In genomic region chr3:89280050-89280605, GRCm38 (mm10) we compare ENCODE assay signal across 8 mouse cellular contexts. TPM values are rescaled to one million over a fixed set of nuclear protein-coding genes. Genes with fewer than 3 reads are reported as not detected.
DNase-seq lines count a peak whose midpoint lies in the region; ATAC-seq and TF ChIP-seq lines count a peak whose summit lies in the region.

No protein-coding gene starts in this region.

- peak overlapping the region; percentile 70 for H3K9ac ChIP-seq in limb, embryonic 14.5 days (ENCODE audit: low read depth, low read length, severe bottlenecking)
- H3K9ac ChIP-seq in midbrain, postnatal 0 days (replicated peaks; ENCODE audit: low read length, poor library complexity, severe bottlenecking), result peak overlapping the region; percentile 59; the same call in 1 of the 2 replicates

- H3K4me2 ChIP-seq in limb, embryonic 14.5 days (replicated peaks; ENCODE audit: low read depth, low read length, severe bottlenecking), result peak overlapping the region; percentile 96
- H3K4me2 ChIP-seq in midbrain, postnatal 0 days (ENCODE audit: low read depth, low read length, poor library complexity, severe bottlenecking), result peak overlapping the region; percentile 88

- under 1% methylated on average over 29 of the region's 29 CpGs for WGBS in limb, embryonic 14.5 days
- WGBS in midbrain, postnatal 0 days, result under 1% methylated on average over 29 of the region's 29 CpGs

- peak; percentile 53 for DNase-seq in kidney, adult 11 months
- DNase-seq in kidney, postnatal 10 days, result no peak
- DNase-seq in heart, postnatal 10 days, result peak; percentile 43 to 60
- DNase-seq in limb, embryonic 14.5 days (ENCODE audit: low spot score), result no peak
- peak; percentile 57 for DNase-seq in midbrain, postnatal 0 days (ENCODE audit: low spot score)
- DNase-seq in adrenal gland, adult 8-10 months, result no peak
- DNase-seq in gastrocnemius, postnatal 4 days (ENCODE audit: low spot score in 2 of 2), result no peak

- peak overlapping the region; percentile 76 for H3K4me3 ChIP-seq in brown adipose tissue, adult 24 weeks (ENCODE audit: insufficient read depth, low read depth, low read length)
- peak overlapping the region; percentile 48 for H3K4me3 ChIP-seq in limb, embryonic 14.5 days (replicated peaks; ENCODE audit: low read length)
- H3K4me3 ChIP-seq in midbrain, postnatal 0 days (ENCODE audit: low read depth, low read length), result peak overlapping the region; percentile 41

- H3K36me3 ChIP-seq in limb, embryonic 14.5 days (ENCODE audit: control insufficient read depth, insufficient read depth, low read length), result peaks cover 11% of the 10 kb centered on the region
- H3K36me3 ChIP-seq in midbrain, postnatal 0 days (ENCODE audit: insufficient read depth, low read length), result no peaks in the 10 kb centered on the region

- intact Hi-C loops in heart, postnatal 10 days (cut with DNase I), result no loop called here

- no peaks in the 10 kb centered on the region for H3K9me3 ChIP-seq in limb, embryonic 14.5 days (ENCODE audit: control insufficient read depth, low read length)
- H3K9me3 ChIP-seq in midbrain, postnatal 0 days (ENCODE audit: low read length), result no peaks in the 10 kb centered on the region

- TF ChIP-seq CTCF in midbrain, postnatal 0 days (IDR thresholded peaks at IDR 0.05), result peak; percentile 12; the same call in 1 of the 2 replicates

- ATAC-seq in limb, embryonic 14.5 days (ENCODE audit: low FRiP score, low read depth), result 0 out of 2 replicates have a peak, but pooled peaks have one; percentile 1
- ATAC-seq in midbrain, postnatal 0 days (ENCODE audit: low FRiP score), result peak; percentile 29; the same call in 1 of the 2 replicates

- peaks cover 7% of the 10 kb centered on the region for H3K4me1 ChIP-seq in brown adipose tissue, adult 24 weeks (ENCODE audit: control insufficient read depth, insufficient read depth, insufficient read length, low read length)
- peaks cover 34% of the 10 kb centered on the region for H3K4me1 ChIP-seq in limb, embryonic 14.5 days (ENCODE audit: control insufficient read depth, insufficient read depth, low read length)
- H3K4me1 ChIP-seq in midbrain, postnatal 0 days (ENCODE audit: insufficient read depth, low read length), result peaks cover 7% of the 10 kb centered on the region

- H3K27me3 ChIP-seq in limb, embryonic 14.5 days (ENCODE audit: control insufficient read depth, insufficient read depth, low read length), result no peaks in the 10 kb centered on the region
- peaks cover 7% of the 10 kb centered on the region; the same call in 1 of the 2 replicates for H3K27me3 ChIP-seq in midbrain, postnatal 0 days (ENCODE audit: insufficient read depth, low read length)

- TF ChIP-seq POLR2A in limb, embryonic 14.5 days (IDR thresholded peaks at IDR 0.05; ENCODE audit: borderline replicate concordance, extremely low read depth, insufficient read depth, insufficient read length), result no peak

- H3K27ac ChIP-seq in brown adipose tissue, adult 24 weeks (replicated peaks; ENCODE audit: low read depth, low read length), result peak overlapping the region; percentile 33
- H3K27ac ChIP-seq in limb, embryonic 14.5 days (replicated peaks; ENCODE audit: low read depth, low read length), result peak overlapping the region; percentile 65; the same call in 1 of the 2 replicates
- peak overlapping the region; percentile 51; the same call in 1 of the 2 replicates for H3K27ac ChIP-seq in midbrain, postnatal 0 days (ENCODE audit: low read depth, low read length)

RNA-seq across cellular contexts. Expression of gene Efna1, which starts 0.8 kb away (rescaled TPM):
- polyA plus RNA-seq in brown adipose tissue, adult 24 weeks (2012; ENCODE audit: insufficient read depth, insufficient read length, missing spikeins), result 5.6 and 6.3 TPM in 2 replicates
- total RNA-seq in heart, postnatal 10 days (2021), result 10 to 100 TPM; 48.8 to 57.5 TPM
- 51.7 and 52.2 TPM in 2 replicates for polyA plus RNA-seq in limb, embryonic 14.5 days (2012; rRNA removed)
- polyA plus RNA-seq in limb, embryonic 14.5 days (2014; fragmentation: Nextera tagmentation; extraction: Ambion mirVana), result 42.2 and 48.1 TPM in 2 replicates
- 6.6 and 7.1 TPM in 2 replicates for total RNA-seq in midbrain, postnatal 0 days (2014; rRNA removed)
- 8.9 and 9.4 TPM in 2 replicates for polyA plus RNA-seq in midbrain, postnatal 0 days (2015; fragmentation: Nextera tagmentation; extraction: Ambion mirVana)
- 10 to 100 TPM; 15.9 to 28.0 (median 21.0) TPM for total RNA-seq in adrenal gland, adult 8-10 months (2022)
- 10 to 100 TPM; 20.4 to 21.8 TPM for total RNA-seq in gastrocnemius, postnatal 4 days (2021)

RNA-seq across cellular contexts. Expression of gene Slc50a1, which starts 9.8 kb away (rescaled TPM):
- polyA plus RNA-seq in brown adipose tissue, adult 24 weeks (2012; ENCODE audit: insufficient read depth, insufficient read length, missing spikeins), result 28.3 and 33.1 TPM in 2 replicates
- total RNA-seq in heart, postnatal 10 days (2021), result 10 to 100 TPM; 29.3 to 31.3 TPM
- 150 and 198 TPM in 2 replicates for polyA plus RNA-seq in limb, embryonic 14.5 days (2012; rRNA removed)
- 90.8 and 95.6 TPM in 2 replicates for polyA plus RNA-seq in limb, embryonic 14.5 days (2014; fragmentation: Nextera tagmentation; extraction: Ambion mirVana)
- 22.8 and 32.0 TPM in 2 replicates for total RNA-seq in midbrain, postnatal 0 days (2014; rRNA removed)
- 42.4 and 48.7 TPM in 2 replicates for polyA plus RNA-seq in midbrain, postnatal 0 days (2015; fragmentation: Nextera tagmentation; extraction: Ambion mirVana)
- 10 to 100 TPM; 54.2 to 80.1 (median 64.9) TPM for total RNA-seq in adrenal gland, adult 8-10 months (2022)
- 10 to 100 TPM; 31.7 to 37.7 TPM for total RNA-seq in gastrocnemius, postnatal 4 days (2021)

RNA-seq across cellular contexts. Expression of gene Dpm3, which starts 21.0 kb away (rescaled TPM):
- 125 and 130 TPM in 2 replicates for polyA plus RNA-seq in brown adipose tissue, adult 24 weeks (2012; ENCODE audit: insufficient read depth, insufficient read length, missing spikeins)
- 10 to 100 TPM; 60.2 to 64.2 TPM for total RNA-seq in heart, postnatal 10 days (2021)
- polyA plus RNA-seq in limb, embryonic 14.5 days (2012; rRNA removed), result 313 and 432 TPM in 2 replicates
- polyA plus RNA-seq in limb, embryonic 14.5 days (2014; fragmentation: Nextera tagmentation; extraction: Ambion mirVana), result 165 and 173 TPM in 2 replicates
- total RNA-seq in midbrain, postnatal 0 days (2014; rRNA removed), result 198 and 223 TPM in 2 replicates
- polyA plus RNA-seq in midbrain, postnatal 0 days (2015; fragmentation: Nextera tagmentation; extraction: Ambion mirVana), result 69.4 and 81.1 TPM in 2 replicates
- total RNA-seq in adrenal gland, adult 8-10 months (2022), result 100 to 1,000 TPM; 123 to 156 (median 136) TPM
- total RNA-seq in gastrocnemius, postnatal 4 days (2021), result 10 to 100 TPM; 61.2 to 62.8 TPM

RNA-seq across cellular contexts. Expression of gene Trim46, which starts 34.0 kb away (rescaled TPM):
- polyA plus RNA-seq in brown adipose tissue, adult 24 weeks (2012; ENCODE audit: insufficient read depth, insufficient read length, missing spikeins), result not detected in 2 replicates
- total RNA-seq in heart, postnatal 10 days (2021), result 1 to 10 TPM in 1 of 2 experiments, under 1 TPM in 1; 0.77 to 1.1 TPM
- 19.0 and 25.4 TPM in 2 replicates for polyA plus RNA-seq in limb, embryonic 14.5 days (2012; rRNA removed)
- 3.9 and 4.7 TPM in 2 replicates for polyA plus RNA-seq in limb, embryonic 14.5 days (2014; fragmentation: Nextera tagmentation; extraction: Ambion mirVana)
- total RNA-seq in midbrain, postnatal 0 days (2014; rRNA removed), result 112 and 124 TPM in 2 replicates
- polyA plus RNA-seq in midbrain, postnatal 0 days (2015; fragmentation: Nextera tagmentation; extraction: Ambion mirVana), result 69.1 TPM in 2 replicates
- total RNA-seq in adrenal gland, adult 8-10 months (2022), result 1 to 10 TPM; 2.8 to 4.5 (median 3.8) TPM
- under 1 TPM; 0.73 to 0.83 TPM for total RNA-seq in gastrocnemius, postnatal 4 days (2021)

RNA-seq across cellular contexts. Expression of gene Krtcap2, which starts 34.4 kb away (rescaled TPM):
- polyA plus RNA-seq in brown adipose tissue, adult 24 weeks (2012; ENCODE audit: insufficient read depth, insufficient read length, missing spikeins), result 57.6 and 64.8 TPM in 2 replicates
- 10 to 100 TPM; 84.4 to 88.0 TPM for total RNA-seq in heart, postnatal 10 days (2021)
- 121 and 153 TPM in 2 replicates for polyA plus RNA-seq in limb, embryonic 14.5 days (2012; rRNA removed)
- 352 and 353 TPM in 2 replicates for polyA plus RNA-seq in limb, embryonic 14.5 days (2014; fragmentation: Nextera tagmentation; extraction: Ambion mirVana)
- total RNA-seq in midbrain, postnatal 0 days (2014; rRNA removed), result 74.7 and 93.9 TPM in 2 replicates
- 219 TPM in 2 replicates for polyA plus RNA-seq in midbrain, postnatal 0 days (2015; fragmentation: Nextera tagmentation; extraction: Ambion mirVana)
- total RNA-seq in adrenal gland, adult 8-10 months (2022), result 100 to 1,000 TPM; 131 to 144 (median 135) TPM
- 100 to 1,000 TPM in 1 of 2 experiments, 10 to 100 TPM in 1; 99.9 to 117 TPM for total RNA-seq in gastrocnemius, postnatal 4 days (2021)

Comparison
In these comparisons a context has a peak if more than half of its experiments do, and no peak if none do; other contexts are left out.
1. DNase-seq: peak in kidney, adult 11 months (single experiment), heart, postnatal 10 days (2 of 2) and midbrain, postnatal 0 days (single experiment); none in kidney, postnatal 10 days (single experiment), limb, embryonic 14.5 days (single experiment), adrenal gland, adult 8-10 months (single experiment) and gastrocnemius, postnatal 4 days (0 of 2).
2. Peak in every context shown above with its lines, with median percentiles within 50 percentile points of each other: H3K27ac ChIP-seq and H3K4me3 ChIP-seq.